Mouse (Mus musculus): Measurements from ENCODE around the gene Arhgap21. TPM values are rescaled to one million over a fixed set of nuclear protein-coding genes. Genes with fewer than 3 reads are reported as not detected.

Gene Arhgap21
- polyA plus RNA-seq, 1 experiment from 2014 or later, result 9.7 TPM

- ATAC-seq (ENCODE audit: insufficient number of reproducible peaks, insufficient read depth, low FRiP score, low TSS enrichment, low read depth), result no peak
- Histone ChIP-seq H3K4me1 (no peaks in the 10 kb centered on the region), H3K27me3 (no peaks in the 10 kb centered on the region), H3K4me2 (no peak overlapping the region), H3K36me3 (no peaks in the 10 kb centered on the region), H3K27ac (no peak overlapping the region), H3K4me3 (no peak overlapping the region), H3K9ac (no peak overlapping the region), H3K9me3 (no peaks in the 10 kb centered on the region)
- WGBS, result 59% methylated on average over 3 of the region's 3 CpGs
Measured at GRCm38 (mm10) chr2:20987822-20988221, 19.1 kb upstream of the Arhgap21 start.

GRCm38 (mm10) chr2:20978726-20979125 is 10.0 kb upstream of the Arhgap21 start:
- H3K27me3 ChIP-seq, result no peaks in the 10 kb centered on the region
- no peaks in the 10 kb centered on the region for H3K9me3 ChIP-seq
- no peaks in the 10 kb centered on the region for H3K4me1 ChIP-seq
- H3K4me2 ChIP-seq, result no peak overlapping the region
- no peak overlapping the region for H3K27ac ChIP-seq
- ATAC-seq (ENCODE audit: insufficient number of reproducible peaks, insufficient read depth, low FRiP score, low TSS enrichment, low read depth), result no peak
- H3K4me3 ChIP-seq, result no peak overlapping the region
- H3K36me3 ChIP-seq, result no peaks in the 10 kb centered on the region
- 75% methylated on average over 8 of the region's 8 CpGs for WGBS
- H3K9ac ChIP-seq, result no peak overlapping the region

GRCm38 (mm10) chr2:20977051-20977450 is 8.4 kb upstream of the Arhgap21 start:
- H3K4me1 ChIP-seq, result no peaks in the 10 kb centered on the region
- no peak overlapping the region for H3K9ac ChIP-seq
- H3K27ac ChIP-seq, result no peak overlapping the region
- H3K27me3 ChIP-seq, result no peaks in the 10 kb centered on the region
- H3K4me3 ChIP-seq, result no peak overlapping the region
- H3K9me3 ChIP-seq, result no peaks in the 10 kb centered on the region
- H3K36me3 ChIP-seq, result no peaks in the 10 kb centered on the region
- ATAC-seq (ENCODE audit: insufficient number of reproducible peaks, insufficient read depth, low FRiP score, low TSS enrichment, low read depth), result no peak
- H3K4me2 ChIP-seq, result no peak overlapping the region

- no peak for ATAC-seq (ENCODE audit: insufficient number of reproducible peaks, insufficient read depth, low FRiP score, low TSS enrichment, low read depth)
- H3K4me1 ChIP-seq, result peaks cover 3% of the 10 kb centered on the region; the same call in 1 of the 2 replicates
- no peak overlapping the region for H3K4me3 ChIP-seq
- 80% methylated on average over 3 of the region's 3 CpGs for WGBS
- no peaks in the 10 kb centered on the region for H3K27me3 ChIP-seq
- no peak overlapping the region for H3K27ac ChIP-seq
- no peaks in the 10 kb centered on the region for H3K36me3 ChIP-seq
- H3K4me2 ChIP-seq, result no peak overlapping the region
- H3K9me3 ChIP-seq, result no peaks in the 10 kb centered on the region
- no peak overlapping the region for H3K9ac ChIP-seq
Measured at GRCm38 (mm10) chr2:20973513-20973912, 4.8 kb upstream of the Arhgap21 start.

- peaks cover 6% of the 10 kb centered on the region for H3K4me1 ChIP-seq
- no peak for ATAC-seq (ENCODE audit: insufficient number of reproducible peaks, insufficient read depth, low FRiP score, low TSS enrichment, low read depth)
- no peaks in the 10 kb centered on the region for H3K36me3 ChIP-seq
- H3K27me3 ChIP-seq, result no peaks in the 10 kb centered on the region
- 73% methylated on average over 1 of the region's 1 CpGs for WGBS
- H3K9ac ChIP-seq, result no peak overlapping the region
- no peak overlapping the region for H3K4me3 ChIP-seq
- H3K4me2 ChIP-seq, result no peak overlapping the region
- no peaks in the 10 kb centered on the region for H3K9me3 ChIP-seq
- H3K27ac ChIP-seq, result no peak overlapping the region
Measured at GRCm38 (mm10) chr2:20972180-20972579, 3.5 kb upstream of the Arhgap21 start.

GRCm38 (mm10) chr2:20971628-20972027 is 2.9 kb upstream of the Arhgap21 start:
- H3K4me2 ChIP-seq, result no peak overlapping the region
- no peaks in the 10 kb centered on the region for H3K9me3 ChIP-seq
- no peak for ATAC-seq (ENCODE audit: insufficient number of reproducible peaks, insufficient read depth, low FRiP score, low TSS enrichment, low read depth)
- no peak overlapping the region for H3K4me3 ChIP-seq
- peaks cover 12% of the 10 kb centered on the region for H3K4me1 ChIP-seq
- H3K27me3 ChIP-seq, result no peaks in the 10 kb centered on the region
- no peak overlapping the region for H3K27ac ChIP-seq
- no peak overlapping the region for H3K9ac ChIP-seq
- no peaks in the 10 kb centered on the region for H3K36me3 ChIP-seq

GRCm38 (mm10) chr2:20969201-20970200 is 820 bp upstream of the Arhgap21 start:
- Histone ChIP-seq H3K36me3 (no peaks in the 10 kb centered on the region), H3K27ac (peak overlapping the region; percentile 98), H3K9me3 (no peaks in the 10 kb centered on the region), H3K4me3 (peak overlapping the region; percentile 91), H3K4me1 (peaks cover 26% of the 10 kb centered on the region), H3K4me2 (peak overlapping the region; percentile 91), H3K9ac (peak overlapping the region; percentile 96), H3K27me3 (no peaks in the 10 kb centered on the region)
- under 1% methylated on average over 49 of the region's 49 CpGs for WGBS
- peak; percentile 96 for ATAC-seq (ENCODE audit: insufficient number of reproducible peaks, insufficient read depth, low FRiP score, low TSS enrichment, low read depth)

- Histone ChIP-seq H3K27ac (peak overlapping the region; percentile 98), H3K9ac (peak overlapping the region; percentile 96), H3K4me2 (peak overlapping the region; percentile 91), H3K27me3 (no peaks in the 10 kb centered on the region), H3K36me3 (no peaks in the 10 kb centered on the region), H3K4me3 (peak overlapping the region; percentile 91), H3K4me1 (peaks cover 35% of the 10 kb centered on the region), H3K9me3 (no peaks in the 10 kb centered on the region)
- under 1% methylated on average over 49 of the region's 57 CpGs for WGBS
- 0 out of 2 replicates have a peak, but pooled peaks have one; percentile 4 for ATAC-seq (ENCODE audit: insufficient number of reproducible peaks, insufficient read depth, low FRiP score, low TSS enrichment, low read depth)
Measured at GRCm38 (mm10) chr2:20967646-20968351, 882 bp downstream of the Arhgap21 start.

- H3K4me3 ChIP-seq, result peak overlapping the region; percentile 91
- WGBS, result 3% methylated on average over 13 of the region's 13 CpGs
- H3K36me3 ChIP-seq, result no peaks in the 10 kb centered on the region
- peaks cover 40% of the 10 kb centered on the region for H3K4me1 ChIP-seq
- peak overlapping the region; percentile 98 for H3K27ac ChIP-seq
- peak overlapping the region; percentile 91 for H3K4me2 ChIP-seq
- H3K27me3 ChIP-seq, result no peaks in the 10 kb centered on the region
- ATAC-seq (ENCODE audit: insufficient number of reproducible peaks, insufficient read depth, low FRiP score, low TSS enrichment, low read depth), result no peak
- peak overlapping the region; percentile 96 for H3K9ac ChIP-seq
- H3K9me3 ChIP-seq, result no peaks in the 10 kb centered on the region
Measured at GRCm38 (mm10) chr2:20967101-20967645, 1.5 kb downstream of the Arhgap21 start.

- Histone ChIP-seq H3K36me3 (no peaks in the 10 kb centered on the region), H3K4me3 (peak overlapping the region; percentile 91), H3K4me2 (peak overlapping the region; percentile 91), H3K9ac (peak overlapping the region; percentile 96), H3K4me1 (peaks cover 45% of the 10 kb centered on the region), H3K27me3 (no peaks in the 10 kb centered on the region), H3K9me3 (no peaks in the 10 kb centered on the region), H3K27ac (no peak overlapping the region)
- 41% methylated on average over 18 of the region's 18 CpGs for WGBS
- ATAC-seq (ENCODE audit: insufficient number of reproducible peaks, insufficient read depth, low FRiP score, low TSS enrichment, low read depth), result no peak
Measured at GRCm38 (mm10) chr2:20966176-20967100, 2.2 kb downstream of the Arhgap21 start.

- peak overlapping the region; percentile 91 for H3K4me2 ChIP-seq
- H3K36me3 ChIP-seq, result no peaks in the 10 kb centered on the region
- H3K9me3 ChIP-seq, result no peaks in the 10 kb centered on the region
- peaks cover 54% of the 10 kb centered on the region for H3K4me1 ChIP-seq
- H3K27me3 ChIP-seq, result no peaks in the 10 kb centered on the region
- ATAC-seq (ENCODE audit: insufficient number of reproducible peaks, insufficient read depth, low FRiP score, low TSS enrichment, low read depth), result no peak
- H3K27ac ChIP-seq, result no peak overlapping the region
- 85% methylated on average over 3 of the region's 3 CpGs for WGBS
- 0 out of 2 replicates have a peak overlapping the region, but pooled peaks have one; percentile 91 for H3K4me3 ChIP-seq
- H3K9ac ChIP-seq, result no peak overlapping the region
Measured at GRCm38 (mm10) chr2:20965361-20965760, 3.3 kb downstream of the Arhgap21 start.
